Mouse (Mus musculus) urinary bladder, postnatal 4 days (tissue): ENCODE data around the gene Hvcn1.

ENCODE experiments used
- DNase-seq, 2 experiments: peaks; one replicate each; pipeline ENCODE4 v3.0.0; 2021 to 2022; ENCODE audit warnings: low spot score in 2 of 2

Hvcn1 gene

GRCm38 (mm10) chr5:122267136-122267535 is 60.5 kb downstream of the Hvcn1 start:
- DNase-seq, result no peak

DNA sequence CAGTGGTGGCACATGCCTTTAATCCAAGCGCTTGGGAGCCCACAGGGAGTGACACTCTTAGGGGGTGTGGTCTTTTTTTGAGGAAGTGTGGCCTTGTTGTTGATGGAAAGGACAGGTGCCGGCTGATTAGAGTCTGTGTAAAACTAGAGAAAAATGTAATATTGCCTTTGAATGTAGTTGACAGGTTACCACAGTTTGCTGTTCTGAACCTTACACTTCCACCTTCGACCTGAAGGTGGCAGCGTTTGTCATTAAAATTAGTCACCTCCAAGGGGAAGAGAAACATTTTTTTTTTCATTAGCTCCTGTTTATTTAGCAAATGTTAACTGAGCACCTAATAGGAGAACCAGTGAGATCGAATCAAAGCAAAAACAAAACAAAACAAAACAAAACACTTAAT is 61.3 kb downstream of the Hvcn1 start:
- peak; percentile 40 to 71 for DNase-seq

- DNase-seq, result no peak
Observed at GRCm38 (mm10) chr5:122268858-122269604, 62.4 kb downstream of the Hvcn1 start.

- no peak for DNase-seq
Observed at GRCm38 (mm10) chr5:122272821-122273220, 66.2 kb downstream of the Hvcn1 start.

- DNase-seq, result no peak
Observed at GRCm38 (mm10) chr5:122274785-122275184, 68.2 kb downstream of the Hvcn1 start.

GRCm38 (mm10) chr5:122278946-122279345 is 72.3 kb downstream of the Hvcn1 start:
- DNase-seq, result no peak

- DNase-seq, result no peak
Observed at GRCm38 (mm10) chr5:122279799-122280421, 73.3 kb downstream of the Hvcn1 start.

DNA sequence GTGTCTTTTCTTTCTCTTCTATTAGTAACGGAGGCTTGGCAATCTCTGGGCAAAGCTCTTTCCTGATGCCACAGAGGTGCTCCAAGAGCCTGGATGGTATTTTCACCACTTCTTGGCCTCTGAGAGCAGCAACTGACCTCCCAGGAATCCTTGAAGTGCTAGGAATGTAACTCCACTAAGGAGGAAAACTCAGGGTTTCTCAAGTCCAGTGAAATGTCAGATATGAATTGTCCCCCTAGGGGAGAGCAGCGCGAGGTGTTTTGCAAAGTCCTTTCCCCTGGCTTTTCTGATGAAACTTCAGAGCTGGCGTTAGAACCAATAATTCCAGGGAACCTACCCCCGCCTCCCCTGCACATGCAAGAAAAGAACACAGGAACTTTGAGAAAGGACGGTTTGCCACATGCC is 73.8 kb downstream of the Hvcn1 start:
- no peak for DNase-seq

DNA sequence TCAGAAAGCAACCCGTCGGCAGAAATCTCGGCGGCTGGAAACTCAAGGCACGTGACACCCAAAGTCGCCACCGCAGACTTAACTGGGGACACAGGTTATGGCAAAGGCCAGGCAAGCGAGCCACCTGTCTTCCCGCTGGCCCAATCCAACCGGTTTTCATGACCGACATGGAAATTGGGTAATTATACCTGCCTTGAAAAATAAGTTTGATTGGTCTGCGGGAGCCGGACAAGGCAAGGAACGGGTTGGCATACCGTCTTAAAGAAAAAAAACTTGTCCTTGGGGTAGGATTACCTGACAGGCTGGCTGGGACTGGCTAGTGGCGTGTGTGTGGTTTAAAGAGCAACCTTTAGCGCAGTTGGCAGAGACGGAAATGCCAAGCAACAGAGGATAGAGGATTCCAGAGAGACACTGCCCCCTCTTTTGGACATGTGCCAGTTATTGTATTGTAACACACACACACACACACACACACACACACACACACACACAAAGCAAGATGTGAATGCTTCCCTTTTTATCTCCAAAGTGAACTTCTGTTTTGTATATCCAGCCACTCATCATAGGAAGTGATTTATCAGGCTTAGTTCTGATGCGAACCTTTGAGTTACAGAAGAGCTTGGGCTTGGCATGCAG is 74.3 kb downstream of the Hvcn1 start:
- peak; percentile 42 to 67 for DNase-seq

- DNase-seq, result no peak
Observed at GRCm38 (mm10) chr5:122283828-122284182, 77.2 kb downstream of the Hvcn1 start.

DNA sequence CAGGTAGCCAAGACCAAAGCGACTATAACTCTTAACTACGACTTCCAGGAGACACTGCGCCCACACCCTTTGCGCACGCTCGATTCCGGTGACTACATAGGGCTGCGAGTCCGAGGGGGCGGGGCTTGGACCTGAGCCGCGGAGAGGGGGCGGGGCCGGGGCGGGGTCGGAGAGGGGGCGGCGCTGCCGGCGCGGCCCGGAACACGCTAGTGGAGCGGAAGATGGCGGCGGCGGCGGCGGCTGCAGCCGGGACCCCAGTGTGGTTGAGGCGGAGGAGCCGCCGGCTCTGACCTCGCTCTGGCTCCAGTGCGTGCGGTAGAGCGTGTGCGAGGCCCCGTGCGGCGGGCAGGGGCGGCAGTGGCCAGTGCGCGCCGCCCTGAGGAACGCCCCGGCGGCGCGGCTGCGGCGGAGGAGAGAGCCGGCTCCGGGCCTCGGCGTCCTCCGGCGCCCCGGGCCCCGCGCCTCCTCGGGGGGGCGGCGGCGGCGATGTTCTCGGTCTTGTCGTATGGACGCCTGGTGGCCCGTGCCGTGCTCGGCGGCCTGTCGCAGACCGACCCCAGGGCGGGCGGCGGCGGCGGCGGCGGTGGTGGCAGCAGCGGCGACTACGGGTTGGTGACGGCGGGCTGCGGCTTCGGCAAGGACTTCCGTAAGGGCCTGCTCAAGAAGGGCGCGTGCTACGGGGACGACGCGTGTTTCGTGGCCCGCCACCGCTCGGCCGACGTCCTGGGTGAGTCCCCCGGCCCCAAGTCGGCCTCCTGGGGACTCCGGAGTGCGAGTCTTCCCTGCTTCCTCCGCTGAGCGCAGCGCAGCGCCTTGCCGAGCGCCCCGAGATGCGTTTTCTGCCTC is 77.8 kb downstream of the Hvcn1 start, which contains the start of gene Pptc7:
Pptc7 (plus strand) TSS at position 183 of the 846 bp plus-strand sequence.
- peak; percentile 83 to 93 for DNase-seq

DNA sequence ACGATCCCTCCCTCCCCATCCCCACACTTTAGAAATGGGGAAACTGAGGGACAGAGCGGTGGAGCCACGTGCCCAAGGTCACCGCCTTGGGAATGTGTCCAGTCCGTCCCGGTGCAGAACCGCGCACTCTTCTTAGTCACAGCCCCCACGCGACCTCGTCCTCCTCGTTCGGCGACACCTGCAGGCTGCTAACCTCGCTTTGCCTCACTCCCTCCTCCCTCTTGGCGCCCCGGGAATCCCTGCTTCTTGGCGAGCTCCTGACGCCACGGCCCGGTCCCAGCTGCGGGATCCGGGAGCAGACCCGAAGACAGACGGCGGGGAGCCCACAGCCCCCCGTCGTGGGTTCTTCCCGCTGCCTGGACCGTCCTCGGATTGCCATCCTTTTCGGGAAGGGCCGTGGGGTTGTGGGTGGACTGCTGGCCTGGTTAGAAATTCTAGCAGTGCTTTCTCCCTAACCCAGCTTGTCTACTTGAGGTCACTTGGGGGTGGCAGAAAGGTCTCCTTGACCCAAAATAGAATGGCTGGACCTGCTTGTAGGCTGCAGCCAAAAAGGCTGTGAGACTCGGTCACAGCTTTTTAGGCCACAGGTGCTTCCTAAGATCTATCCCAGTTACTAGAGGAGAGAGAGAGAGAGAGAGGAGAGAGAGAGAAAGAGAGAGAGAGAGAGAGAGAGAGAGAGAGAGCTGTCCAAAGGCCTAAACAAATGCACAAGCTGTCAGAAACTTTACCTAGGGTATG is 78.6 kb downstream of the Hvcn1 start:
- DNase-seq, result peak in 1 of 2 experiments; percentile 35

DNA sequence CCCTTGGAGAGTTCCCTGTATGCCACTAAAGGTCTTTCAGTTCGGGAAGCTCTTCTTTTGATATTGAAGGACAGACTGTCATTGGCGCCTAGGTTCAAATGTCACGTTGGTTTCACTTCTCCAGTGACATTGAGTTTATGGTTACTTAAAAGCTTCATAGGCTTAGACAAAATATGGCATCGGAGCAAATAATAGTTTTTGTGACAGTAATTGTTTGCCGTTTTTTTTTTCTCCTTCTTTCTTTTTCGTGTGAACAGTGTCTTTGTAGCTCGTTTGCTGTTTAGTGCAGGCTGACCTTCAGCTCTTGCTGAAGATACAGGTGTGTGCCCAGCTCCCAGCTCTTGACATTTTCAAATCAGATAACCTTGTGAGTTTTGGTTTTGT is 79.2 kb downstream of the Hvcn1 start:
- no peak for DNase-seq

- no peak for DNase-seq
Observed at GRCm38 (mm10) chr5:122286191-122286590, 79.6 kb downstream of the Hvcn1 start.

GRCm38 (mm10) chr5:122287026-122287425 is 80.4 kb downstream of the Hvcn1 start:
- no peak for DNase-seq

DNA sequence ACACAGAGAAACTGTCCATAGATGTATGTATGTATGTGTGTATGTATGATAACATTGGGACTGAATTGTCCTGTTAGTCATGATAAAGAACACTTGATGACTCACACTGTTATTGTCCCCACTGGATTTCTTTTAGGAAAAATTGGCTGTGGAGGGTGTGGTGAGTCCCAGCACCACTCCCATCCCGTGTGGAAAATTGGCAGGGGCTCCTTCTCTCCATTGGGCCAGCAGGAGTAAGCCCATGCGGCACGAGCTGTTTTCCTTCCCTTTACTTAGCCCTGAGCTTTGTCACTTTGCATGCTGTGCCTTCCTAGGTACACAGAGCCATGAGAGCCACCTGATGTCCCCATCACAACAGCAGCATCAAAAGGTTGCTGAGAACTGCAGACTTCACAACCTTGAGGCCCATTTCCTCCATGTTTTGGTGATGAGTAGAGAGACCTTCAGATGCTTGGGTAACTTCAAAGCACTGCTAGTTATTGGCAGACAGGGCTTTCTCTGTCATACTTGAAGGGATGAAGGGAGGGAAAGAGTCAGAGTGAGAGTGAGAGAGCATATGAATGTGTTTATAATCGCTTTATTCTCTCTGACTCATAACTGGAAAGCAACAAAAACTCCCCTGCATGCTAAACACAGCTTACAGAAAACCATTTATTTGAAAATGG is 81.7 kb downstream of the Hvcn1 start:
- DNase-seq, result no peak

GRCm38 (mm10) chr5:122291149-122291548 is 84.5 kb downstream of the Hvcn1 start:
- no peak for DNase-seq
